Mouse (Mus musculus): ENCODE measurements around the gene Pno1.
"Not testable (repeated sequence)": the region's sequence is repeated elsewhere in the genome, so short reads cannot be mapped to it uniquely, and the experiment has no call there.

Pno1 gene

DNA sequence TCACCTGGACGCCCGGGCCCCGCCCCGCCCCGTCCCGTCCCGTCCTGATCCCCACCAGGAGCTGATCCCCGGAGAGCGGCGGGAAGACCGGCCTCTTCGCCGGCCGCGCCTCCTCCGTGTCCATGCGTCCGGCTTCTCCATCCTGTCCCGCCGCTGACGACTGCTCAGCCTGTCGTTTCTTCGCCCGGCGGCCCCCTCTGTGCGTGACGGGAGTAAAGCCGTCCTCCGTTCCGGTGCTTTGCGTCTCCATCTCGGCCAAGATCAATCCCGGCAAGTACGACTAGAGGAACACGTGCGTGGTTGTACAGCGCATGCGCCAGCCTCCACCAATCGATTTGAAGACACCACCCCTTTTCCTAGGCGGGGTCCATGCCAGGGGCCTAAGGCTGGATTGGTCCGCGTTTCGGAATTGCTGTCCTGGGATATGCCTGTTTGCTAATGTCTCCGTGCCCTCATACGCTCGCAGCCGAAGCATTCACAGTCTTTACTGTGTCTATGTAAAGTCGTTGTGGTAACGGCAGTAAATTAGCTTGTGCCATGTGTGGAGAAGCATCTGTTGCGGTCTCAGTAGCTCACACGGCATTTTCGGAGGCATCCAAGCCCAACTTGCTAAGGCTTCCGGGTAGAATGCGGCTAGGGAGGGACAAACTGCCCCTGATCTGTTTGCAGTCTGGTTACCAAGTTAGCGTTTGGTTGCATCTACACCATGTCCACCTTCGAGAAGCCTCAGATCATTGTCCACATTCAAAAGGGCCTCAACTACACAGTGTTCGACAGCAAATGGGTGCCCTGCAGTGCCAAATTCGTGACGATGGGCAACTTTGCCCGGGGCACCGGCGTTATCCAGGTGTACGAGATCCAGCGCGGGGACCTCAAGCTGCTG is at the start of gene Pno1:
Pno1 (minus strand) TSS at position 311 of the 883 bp plus-strand sequence.
- DNase-seq (ENCODE audit: low read depth), result peak; percentile 98

DNA sequence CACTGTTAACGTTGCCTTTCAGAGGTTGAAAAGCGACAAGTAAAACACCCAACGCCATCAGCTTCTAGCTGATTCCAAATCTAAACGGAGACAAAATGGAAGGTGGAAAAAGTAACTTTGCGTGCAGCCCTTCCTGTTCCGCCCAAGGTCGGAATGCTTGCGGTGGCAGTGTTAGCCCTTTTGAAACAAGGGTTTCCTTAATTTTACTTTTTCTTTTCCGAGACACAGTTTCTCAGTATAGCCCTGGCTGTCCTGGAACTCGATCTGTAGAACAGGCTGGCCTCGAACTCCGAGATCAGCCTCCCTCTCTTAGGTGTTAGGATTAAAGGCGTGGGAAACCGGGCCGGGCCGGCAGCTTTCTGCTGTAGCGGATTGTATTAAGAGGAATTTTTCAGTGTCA is 46.5 kb upstream of the Pno1 start:
- no peak for DNase-seq (ENCODE audit: low read depth)

DNA sequence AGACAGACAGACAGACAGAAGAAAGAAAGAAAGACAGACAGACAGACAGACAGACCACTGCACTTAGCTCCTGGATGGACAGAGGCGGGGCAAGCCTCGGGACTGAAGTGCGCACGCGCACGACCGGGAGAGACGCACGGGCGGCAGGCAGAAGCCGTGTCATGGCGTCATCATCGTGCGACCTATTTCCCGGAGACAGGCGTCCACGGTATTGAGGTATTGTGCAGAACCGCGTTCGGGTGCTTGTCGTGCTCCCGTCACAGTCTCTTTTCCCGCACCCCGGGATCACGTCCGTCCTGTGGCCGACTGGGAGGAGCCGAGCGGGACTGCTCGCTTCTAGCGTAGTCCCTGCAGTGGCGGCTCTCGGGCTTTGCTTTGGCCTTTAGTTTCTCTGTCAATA is 46.1 kb upstream of the Pno1 start, which contains the start of gene C1d:
C1d (plus strand) TSS at position 137 of the 400 bp plus-strand sequence.
- DNase-seq (ENCODE audit: low read depth), result peak; percentile 95

DNA sequence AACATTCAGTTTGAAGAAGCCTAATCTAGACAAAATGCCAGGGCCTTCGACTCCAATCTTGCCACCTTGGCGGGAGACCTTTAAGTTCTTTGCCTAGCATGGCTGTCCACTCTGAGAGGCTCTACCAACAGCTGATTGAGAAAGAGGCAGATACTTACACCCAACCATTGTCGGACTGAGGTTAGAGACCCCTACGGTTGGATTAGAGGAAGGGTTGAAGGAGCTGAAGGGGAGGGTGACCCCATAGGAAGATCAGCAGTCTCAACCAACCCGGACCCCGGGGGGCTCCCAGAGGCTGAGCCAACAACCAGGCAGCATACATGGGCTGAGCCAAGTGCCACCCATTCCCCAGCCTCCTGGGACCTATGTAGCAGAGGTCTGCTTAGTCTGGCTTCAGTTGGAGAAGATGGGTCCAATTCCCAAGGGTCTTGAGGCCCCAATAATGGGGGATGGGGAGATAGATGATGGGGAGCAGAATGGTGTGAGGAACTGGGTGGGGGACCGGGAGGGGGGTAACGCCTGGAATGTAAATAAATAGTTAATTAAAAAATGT is 45.5 kb upstream of the Pno1 start:
- no peak for DNase-seq (ENCODE audit: low read depth)

DNA sequence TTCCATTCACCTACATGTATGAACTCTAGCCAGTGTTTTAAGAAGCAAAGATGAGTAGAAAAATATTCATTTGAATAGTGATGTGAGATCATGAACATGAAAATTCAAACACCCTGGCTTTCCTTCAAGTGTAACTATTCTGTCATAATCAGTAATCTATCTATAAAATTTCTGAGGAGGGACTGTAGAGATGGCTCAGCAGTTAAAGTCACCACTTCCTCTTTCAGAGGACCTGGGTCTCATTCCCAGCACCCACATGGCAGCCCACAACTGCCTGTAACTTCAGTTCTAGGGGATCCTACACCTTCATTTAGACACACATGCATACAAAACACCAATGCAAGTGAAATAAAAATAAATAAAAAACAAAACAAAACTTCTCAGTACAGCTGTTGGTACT is 37.3 kb upstream of the Pno1 start:
- DNase-seq (ENCODE audit: low read depth), result no peak

DNA sequence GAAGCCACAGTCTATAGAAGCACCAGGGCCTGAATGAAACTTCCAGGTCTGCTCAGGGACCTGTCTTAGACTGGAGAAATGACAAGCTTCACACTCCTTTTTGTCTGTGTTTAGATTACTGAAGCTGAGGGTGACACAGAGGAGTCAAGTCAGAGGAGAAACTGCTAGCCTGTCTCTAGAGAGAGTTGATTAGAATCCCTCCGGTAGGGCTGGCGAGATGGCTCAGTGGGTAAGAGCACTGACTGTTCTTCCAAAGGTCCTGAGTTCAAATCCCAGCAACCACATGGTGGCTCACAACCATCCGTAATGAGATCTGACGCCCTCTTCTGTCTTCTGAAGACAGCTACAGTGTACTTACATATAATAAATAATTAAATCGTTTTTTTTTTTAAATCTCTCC is 27.2 kb upstream of the Pno1 start:
- not testable (repeated sequence) for DNase-seq (ENCODE audit: low read depth)

DNA sequence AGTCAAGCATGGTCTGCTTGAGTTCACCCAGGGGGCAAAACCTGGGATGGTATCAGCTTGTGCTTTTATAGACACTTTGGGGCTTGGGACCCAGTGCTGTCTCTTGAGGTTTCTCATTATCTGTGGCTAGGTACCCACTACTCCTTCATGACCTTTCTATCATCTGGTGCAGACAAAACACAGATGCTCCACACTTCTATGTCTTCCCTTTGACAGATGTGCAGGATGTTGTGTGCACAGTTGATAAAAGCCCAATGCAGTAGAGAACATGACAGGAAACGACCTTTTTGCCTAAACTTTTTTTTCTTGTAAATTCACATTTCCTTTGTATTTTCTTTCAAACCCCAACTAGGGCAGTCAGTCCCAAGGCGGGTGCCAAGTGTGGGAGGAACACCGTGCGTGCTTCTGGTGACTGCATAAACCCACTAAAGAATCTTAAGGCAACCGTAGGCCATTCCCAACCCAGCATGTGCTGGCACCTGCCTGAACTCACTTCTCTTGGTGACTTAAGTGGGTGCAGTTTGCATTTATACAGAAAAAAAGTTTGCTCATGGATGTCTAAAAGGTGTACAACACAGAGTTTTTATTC is 25.2 kb upstream of the Pno1 start:
- DNase-seq (ENCODE audit: low read depth), result peak; percentile 39

DNA sequence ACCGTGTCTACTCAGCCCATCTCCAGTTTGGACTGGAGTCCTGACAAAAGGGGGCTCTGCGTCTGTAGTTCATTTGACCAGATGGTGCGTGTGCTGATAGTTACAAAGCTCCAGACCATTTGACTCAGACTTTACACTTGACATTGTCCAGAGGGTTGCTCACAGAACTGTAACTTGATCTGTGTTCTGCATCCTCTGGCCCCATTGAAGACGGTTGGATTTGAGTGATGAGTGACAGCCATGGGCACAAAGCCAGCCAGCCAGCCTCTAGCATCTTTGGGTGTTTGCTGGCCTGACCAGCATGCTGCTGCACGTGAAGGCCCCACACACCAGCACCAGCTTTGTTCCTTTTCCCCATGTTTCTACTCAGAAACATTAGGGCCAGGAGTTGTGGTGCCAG is 21.4 kb upstream of the Pno1 start:
- DNase-seq (ENCODE audit: low read depth), result no peak

DNA sequence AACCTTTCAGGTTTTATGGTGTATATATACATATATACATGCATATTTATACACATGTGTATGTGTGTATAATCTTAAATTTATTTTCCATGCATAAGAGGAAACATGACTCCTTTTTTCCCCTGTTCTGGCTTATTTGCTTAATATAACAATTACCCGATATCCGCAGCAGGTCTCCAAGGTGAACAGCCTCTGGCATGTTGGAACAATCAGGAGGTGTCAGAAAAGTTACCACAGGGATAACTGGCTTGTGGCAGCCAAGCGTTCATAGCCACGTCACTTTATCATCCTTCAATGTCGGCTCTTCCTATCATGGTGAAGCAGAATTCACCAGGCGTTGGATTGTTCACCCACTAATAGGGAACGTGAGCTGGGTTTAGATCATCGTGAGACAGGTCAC is 9.8 kb upstream of the Pno1 start:
- no peak for DNase-seq (ENCODE audit: low read depth)

DNA sequence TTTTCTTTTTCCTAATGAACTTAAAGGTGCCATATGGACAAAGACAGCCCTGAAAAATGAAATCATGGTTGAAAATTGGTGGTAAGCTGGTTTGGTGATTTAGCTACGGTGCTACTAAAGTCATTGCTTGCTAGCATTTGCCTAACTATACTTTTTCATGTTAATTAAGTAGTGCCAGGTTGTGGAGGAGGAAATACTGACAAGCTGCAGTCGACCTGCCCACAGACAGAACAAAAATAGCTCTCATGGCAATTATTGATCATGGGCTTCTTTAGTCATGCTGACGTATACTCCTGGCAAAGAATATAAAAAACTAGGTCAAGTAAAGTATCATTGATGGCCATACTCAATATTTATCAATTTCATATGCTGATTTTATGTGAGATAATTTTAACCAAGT is 4.1 kb upstream of the Pno1 start:
- DNase-seq (ENCODE audit: low read depth), result no peak

DNA sequence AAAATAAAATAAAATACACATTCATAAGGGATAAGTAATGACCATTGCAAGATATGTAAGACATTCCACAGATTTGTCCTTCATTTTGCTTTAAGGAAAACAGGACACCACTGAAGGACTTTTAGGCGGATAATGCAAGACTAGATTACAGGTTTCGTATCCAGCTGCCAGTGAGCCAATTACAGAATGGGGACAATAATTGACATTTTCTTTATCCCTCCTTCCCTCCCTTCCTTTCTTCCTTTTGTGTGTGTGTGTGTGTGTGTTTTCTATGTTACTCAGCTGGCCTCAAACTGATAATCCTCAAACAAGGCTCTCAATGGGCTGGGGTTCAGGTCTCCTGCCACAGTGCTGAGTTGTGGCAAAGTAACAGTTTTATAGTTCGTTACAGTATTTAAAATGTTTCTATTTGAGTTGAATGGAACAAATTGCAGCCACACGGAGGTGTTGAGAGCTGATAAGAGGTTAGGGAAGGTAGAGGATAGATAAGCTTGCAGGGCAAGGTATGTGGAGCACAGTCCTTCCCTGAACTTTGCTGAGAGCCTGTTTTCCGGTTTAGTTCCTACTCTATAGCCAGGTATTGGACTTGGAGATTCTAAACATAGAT is 1.6 kb upstream of the Pno1 start:
- no peak for DNase-seq (ENCODE audit: low read depth)

DNA sequence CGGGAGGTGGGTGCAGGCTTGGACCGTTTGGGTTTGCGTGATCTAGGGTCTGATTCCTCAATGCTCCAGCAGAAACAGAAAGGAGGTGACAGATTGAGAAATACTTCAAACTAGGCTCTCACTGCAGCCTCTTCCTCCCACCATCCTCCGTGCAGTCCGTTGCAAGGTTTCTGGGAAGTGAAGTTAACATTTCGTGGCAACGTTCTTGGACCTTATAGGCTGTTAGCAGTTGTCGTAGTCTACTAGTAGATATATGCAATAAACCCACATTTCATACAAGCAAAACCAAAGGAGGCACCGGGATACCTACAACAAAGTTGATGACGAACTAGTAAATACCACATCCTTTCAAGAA is 750 bp upstream of the Pno1 start:
- no peak for DNase-seq (ENCODE audit: low read depth)

DNA sequence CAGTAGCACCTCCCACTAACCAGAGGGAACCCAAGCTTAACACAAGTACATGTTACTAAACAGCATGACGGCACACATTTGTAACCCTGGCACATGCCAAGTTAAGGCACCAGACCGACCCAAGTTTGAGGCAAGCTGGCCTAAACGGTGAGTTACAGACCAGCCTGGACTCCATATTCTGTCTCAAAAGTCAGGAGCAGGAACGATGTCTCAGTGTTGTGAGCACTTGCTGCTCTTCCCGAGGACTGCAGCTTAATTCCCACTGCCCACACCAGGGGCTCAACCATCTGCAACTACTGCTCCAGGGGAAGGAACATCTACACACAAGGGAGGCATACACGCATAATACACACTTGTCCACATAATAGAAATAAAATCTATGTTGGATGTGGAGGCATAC is 8.9 kb downstream of the Pno1 start:
- DNase-seq (ENCODE audit: low read depth), result no peak

DNA sequence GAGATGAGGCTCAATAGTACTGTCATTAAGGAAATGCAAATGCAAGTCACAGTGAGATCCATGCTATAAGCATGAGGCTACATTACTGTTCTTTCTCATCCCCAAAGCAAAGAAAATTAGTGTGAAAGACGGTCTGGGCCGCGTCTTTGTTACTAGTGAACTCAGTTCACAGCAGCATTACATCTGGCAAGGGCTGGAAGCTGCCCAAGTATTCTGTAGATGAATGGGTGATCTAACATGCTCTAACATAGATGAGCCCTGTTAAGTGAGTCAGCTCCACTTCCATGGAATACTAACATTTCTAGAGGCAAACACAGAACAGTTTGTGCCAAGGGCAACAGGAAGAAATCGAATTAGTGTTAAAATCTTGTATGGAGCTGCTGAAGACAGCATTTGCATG is 10.4 kb downstream of the Pno1 start:
- no peak for DNase-seq (ENCODE audit: low read depth)

DNA sequence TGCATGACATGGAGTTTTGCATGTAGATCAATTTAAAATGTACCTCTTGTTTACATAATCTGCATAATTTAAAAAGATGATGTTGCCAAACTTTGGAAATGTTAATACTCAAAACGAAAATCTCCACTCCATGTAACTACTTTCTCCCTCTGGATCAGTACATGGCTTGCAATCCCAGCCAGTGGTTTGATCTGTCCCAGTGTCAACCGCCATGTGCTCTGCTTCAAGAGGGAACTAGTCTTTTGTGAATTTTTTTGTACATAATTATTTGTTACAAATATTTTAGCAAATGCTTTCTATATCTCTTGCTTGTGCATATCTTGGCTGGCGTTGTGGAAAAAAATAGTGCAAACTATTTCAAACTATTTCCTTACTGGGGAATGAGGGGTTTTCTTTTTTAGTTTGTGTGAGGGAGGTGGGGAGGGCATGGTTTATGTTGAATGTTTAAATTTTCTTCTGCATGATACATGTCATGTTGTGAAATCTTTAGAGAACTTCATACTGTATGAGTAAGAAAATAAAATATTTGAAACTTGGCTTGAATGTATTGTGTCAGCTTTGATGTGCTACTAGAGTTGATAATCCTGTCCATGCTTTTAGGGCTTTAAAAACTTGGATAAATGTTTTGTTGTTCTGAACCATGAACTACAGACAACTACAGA is 11.4 kb downstream of the Pno1 start:
- no peak for DNase-seq (ENCODE audit: low read depth)

DNA sequence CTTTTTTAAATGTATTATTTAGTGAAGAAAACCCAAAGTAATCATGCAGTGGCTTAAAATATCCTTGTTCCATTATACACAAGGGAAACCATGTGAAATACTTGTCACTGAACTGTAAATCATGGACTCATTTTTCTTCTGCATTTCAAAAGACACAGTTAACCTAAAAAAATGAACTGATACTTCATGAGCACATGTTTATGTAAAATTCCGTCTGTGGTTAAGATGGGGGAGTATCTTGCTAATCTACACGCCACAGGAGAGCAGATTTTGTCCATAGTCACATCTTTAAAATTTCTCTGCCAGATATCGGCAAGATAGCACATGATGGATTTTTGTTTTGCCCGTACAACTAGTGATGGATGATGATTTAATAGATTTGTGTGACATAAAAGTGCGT is 12.2 kb downstream of the Pno1 start:
- no peak for DNase-seq (ENCODE audit: low read depth)

DNA sequence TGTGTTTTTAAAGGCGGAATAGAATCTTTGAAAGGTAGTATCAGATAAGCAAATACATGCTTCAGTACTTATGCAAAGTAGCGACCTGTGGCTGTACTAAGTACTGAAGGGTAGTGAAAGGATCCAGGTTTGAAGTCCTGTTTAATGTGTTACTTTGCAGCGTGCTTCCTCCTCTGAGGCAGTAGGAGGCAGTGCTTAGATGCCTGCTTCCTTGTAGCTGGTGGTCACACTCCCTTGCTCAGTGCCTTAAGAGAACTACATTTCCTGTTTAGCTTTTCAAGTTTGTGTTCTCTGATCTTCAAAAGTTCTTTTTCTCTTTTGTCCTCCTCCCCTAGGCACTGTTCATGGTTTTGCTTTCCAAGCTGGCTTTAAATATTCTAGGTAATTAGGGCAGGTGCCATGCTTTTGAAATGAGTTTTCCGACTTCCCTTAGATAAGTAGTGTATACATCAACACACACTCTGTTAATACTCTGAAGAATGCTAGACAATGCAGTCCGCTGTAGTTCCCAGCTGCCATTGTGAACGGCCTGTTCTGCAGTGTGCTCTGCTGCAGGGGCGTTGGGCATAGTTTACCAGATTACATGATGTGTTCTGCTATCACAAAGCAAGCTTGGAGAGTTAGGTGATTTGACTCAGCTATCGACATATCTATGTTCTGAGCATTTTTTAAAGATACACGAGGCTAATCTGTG is 19.1 kb downstream of the Pno1 start:
- peak; percentile 84 for DNase-seq (ENCODE audit: low read depth)

DNA sequence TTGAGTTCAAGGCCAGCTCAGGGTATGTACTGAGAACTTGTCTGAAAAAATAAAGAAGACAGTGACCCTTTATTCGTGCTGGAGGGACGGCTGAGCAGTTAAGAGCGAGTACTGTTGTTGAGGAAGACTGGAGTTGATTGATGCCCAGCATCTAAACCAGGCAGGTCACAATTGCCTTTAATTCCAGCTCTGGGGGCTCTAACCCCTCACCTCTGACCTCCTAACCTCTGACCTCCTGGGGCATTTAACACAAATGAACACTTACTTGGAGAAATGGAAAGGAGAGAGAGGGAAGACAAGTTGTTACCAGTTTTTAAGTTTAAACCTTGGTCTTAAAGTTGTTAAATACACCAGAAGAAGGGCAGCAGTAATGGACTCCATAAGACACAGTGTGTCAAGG is 22.6 kb downstream of the Pno1 start:
- DNase-seq (ENCODE audit: low read depth), result no peak

DNA sequence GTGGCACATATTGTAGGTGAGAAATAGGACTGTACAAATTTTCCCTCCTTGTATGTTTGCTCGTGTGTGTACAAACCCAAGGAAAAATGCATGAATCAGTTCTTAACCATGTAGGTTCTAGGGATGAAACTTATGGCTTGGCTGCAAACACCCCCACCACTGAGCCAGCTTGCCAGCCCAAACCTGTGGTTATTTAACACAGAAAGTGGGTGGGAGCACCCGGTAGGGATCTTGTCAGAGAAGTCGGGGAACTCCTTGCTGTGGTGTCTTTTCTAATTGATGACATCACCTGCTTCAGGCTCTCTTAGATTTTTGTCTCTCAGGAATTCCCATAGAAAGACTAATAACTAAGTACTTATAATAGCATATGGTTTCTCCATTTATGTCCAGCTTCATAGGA is 23.7 kb downstream of the Pno1 start:
- no peak for DNase-seq (ENCODE audit: low read depth)

DNA sequence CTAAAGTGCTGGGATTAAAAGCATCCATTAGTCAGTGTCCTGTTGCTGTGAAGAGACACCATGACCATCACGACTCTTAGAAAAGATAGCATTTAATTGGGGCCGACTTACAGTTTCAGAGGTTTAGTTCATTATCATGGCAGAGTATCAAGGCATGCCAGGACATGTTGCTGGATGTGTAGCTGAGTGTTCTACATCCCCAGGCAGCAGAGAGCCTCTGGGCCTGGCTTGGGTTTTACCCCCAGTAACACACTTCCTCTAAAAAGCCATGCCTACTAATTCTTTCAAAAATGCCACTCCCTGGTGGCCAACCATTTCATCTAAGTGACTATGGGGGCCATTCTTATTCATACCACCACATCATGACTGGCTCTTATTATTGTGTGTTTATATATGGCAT is 28.2 kb downstream of the Pno1 start:
- no peak for DNase-seq (ENCODE audit: low read depth)

DNA sequence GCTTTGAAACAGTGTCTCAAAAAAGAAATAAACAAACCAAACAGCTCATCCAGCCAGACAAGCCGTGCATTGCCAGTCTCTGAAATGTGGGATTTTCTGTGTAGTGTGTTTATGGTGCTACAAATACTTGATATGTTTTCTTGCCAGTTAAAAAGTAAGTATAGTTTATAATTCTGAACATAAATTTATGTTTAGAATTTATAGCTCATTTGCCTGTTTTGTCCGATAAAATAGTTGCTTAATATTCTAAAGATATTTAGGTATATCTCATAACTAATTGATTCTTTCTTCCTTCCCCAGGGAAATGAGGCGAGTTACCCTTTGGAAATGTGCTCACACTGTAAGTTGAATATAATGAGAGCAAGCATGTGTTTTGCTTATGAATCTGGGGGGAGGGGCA is 29.6 kb downstream of the Pno1 start, which contains the start of gene Wdr92:
Wdr92 (plus strand) TSS at position 301 of the 400 bp plus-strand sequence.
- DNase-seq (ENCODE audit: low read depth), result no peak

DNA sequence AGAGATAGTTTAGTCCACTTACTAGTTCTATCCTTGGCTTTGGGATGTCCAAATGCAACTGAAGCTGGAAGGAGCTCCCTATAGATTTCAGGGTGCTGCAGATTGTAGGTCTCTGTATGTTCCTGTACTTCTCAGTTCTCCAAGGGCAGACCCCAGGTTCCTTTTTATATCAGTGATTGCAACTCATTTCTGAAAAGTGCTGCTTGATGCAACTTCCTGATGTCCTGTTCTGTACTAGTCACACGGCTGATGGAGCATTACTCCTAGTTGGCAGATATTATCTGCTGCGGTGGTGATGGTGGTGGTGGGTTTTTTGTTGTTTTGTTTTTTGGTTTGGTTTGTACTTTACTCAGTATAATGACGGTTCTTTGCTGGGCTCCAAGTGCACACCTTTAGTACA is 30.6 kb downstream of the Pno1 start:
- no peak for DNase-seq (ENCODE audit: low read depth)
